Mouse (Mus musculus) large intestine, adult 2 months (tissue): Measurements from ENCODE around the gene Bckdk. TPM values are rescaled to one million over a fixed set of nuclear protein-coding genes. Genes with fewer than 3 reads are reported as not detected.
"Not testable (repeated sequence)": the region's sequence is repeated elsewhere in the genome, so short reads cannot be mapped to it uniquely, and the experiment has no call there.

Experiments
- DNase-seq: peaks from one replicate; pipeline ENCODE4 v3.0.0-alpha.2; 2012; ENCODE audit warnings: low read depth, low spot score
- WGBS: fragments of 180-500 bp; shearing (Covaris S2); methylation state at CpG from one replicate; pipeline ENCODE4 v1.1.7; 2018; 5-methylcytosine and 5-hydroxymethylcytosine counted together
- polyA plus RNA-seq: library from polyadenylated mRNA; depleted of rRNA; stranded (reverse); fragments of >200 nt; gene quantifications from 2 replicates; pipeline ENCODE4 v1.2.3, GENCODE M21; 2012

Gene Bckdk
- polyA plus RNA-seq, 1 experiment: 82.2 TPM

- WGBS: 53% methylated on average over 11 of the region's 11 CpGs
- no peak for DNase-seq
Observed at GRCm38 (mm10) chr7:127926846-127927245, 23.0 kb downstream of the Bckdk start.

DNA sequence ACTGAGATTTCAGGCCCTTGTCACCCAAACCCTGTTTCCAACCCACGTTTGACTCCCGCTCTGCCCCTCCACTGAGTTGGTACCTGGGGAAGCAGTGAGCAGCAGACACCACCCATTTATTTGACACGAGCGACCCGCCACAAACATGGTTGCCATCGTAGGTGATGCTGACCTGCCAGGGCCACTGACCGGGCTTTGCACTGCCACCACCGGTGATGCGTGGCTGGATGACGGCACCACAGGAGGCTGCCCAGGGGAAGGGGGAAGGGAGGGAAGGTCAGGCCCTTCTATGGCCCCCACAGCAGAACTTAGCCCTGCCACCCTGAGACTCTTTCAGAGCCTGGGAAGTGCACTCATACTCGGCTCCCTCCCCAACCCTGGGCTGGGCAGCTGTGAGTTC is 23.8 kb downstream of the Bckdk start:
- no peak for DNase-seq
- WGBS: 56% methylated on average over 11 of the region's 11 CpGs

DNA sequence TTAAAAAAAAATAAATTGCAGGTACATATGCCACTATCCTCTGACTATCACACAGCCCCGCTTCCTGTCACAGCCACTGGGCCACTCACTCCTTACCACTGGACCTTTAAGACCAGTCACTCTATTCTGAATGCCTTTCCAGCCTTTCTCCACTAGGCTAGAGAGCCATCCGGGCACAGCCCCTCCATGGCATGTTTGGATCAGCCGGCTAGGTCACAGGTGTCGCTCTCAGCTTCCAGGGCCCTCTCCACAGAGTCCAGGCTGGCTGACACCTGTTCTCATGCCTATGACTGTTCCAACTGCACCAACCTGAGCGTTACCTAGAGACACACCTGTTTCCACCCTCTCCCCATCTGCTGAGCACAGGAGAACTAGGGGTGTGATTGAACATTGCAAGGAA is 24.7 kb downstream of the Bckdk start:
- WGBS: 25% methylated on average over 5 of the region's 5 CpGs
- DNase-seq: no peak

DNA sequence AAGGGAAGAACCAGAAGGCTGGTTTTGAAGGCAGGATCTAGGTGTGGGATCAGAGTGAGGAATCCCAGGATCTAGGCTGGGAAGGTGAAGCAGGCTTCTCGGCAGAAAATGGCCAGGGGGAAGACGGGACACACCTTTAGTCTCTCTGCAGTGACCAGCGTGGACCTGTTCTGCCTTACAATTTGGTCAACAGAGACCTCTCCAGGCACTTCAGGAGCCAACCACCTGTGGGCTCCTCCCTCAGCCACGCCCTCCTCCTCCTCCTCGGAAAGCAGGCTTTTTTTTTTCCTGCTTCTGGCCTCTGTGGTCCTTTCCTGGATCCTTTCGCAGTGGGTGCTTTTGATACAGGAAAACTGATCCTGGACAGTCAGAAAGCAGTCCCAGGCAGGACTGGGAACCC is 26.0 kb downstream of the Bckdk start, which contains the start of gene Prss8:
Prss8 (minus strand) TSS at position 182 of the 400 bp plus-strand sequence.
- WGBS: 22% methylated on average over 6 of the region's 6 CpGs
- DNase-seq: no peak

DNA sequence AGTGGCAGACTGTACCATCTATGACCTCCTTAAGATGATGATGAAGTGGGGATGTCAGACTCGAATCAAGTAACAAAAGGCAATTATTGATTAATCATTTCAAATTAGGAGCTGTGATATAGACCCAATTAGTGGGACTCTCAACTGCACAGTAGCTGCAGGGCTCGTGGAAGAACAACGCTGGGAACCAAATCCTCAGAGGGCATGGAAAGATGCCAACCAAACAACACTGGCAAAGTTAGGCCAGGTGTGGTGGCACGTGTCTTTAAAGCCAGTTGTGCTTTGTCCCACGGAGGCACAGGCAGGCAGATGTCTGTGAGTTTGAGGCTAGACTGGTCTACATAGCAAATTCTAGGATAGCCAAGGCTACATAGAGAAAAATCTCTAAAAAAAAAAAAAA is 26.8 kb downstream of the Bckdk start:
- DNase-seq: no peak
- 32% methylated on average over 5 of the region's 5 CpGs for WGBS

GRCm38 (mm10) chr7:127931351-127932135 is 27.7 kb downstream of the Bckdk start:
- WGBS: 15% methylated on average over 13 of the region's 13 CpGs
- DNase-seq: no peak

DNA sequence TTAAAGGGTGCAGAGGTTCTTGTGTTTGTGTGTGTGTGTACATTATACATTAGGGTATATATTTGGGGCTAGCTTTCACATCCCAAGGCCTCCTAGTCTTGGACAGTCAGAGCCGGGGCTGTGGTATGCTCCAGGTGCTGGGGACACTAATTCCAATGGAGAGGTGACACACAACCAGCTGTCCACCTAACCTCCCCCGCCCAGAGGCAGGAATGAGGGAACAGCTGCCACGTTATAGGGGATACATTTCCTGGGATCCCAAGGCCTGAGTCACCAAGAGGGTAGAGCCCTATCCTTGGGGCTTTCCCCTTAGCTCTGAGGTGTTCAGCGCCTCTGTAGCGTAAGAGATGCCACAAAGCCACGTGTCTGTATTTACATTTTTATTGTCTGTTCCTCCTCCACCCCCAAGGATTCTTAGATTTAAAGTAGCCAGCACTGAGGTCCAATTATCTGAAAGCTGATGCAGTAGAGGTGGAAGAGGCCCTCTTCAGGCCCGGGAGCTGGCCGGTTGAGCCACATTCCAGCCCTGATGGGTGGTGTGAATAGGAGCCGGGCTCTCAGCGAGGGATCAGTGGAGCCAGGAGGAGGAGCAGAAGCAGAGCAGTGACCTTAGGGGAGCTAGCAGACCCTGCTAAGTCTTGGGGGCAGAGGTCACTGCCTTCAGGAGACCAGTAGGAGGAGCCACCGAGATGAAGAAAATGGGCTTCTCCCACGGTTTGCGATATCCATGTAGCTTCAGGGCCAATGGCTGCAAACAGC is 28.6 kb downstream of the Bckdk start:
- WGBS: 22% methylated on average over 13 of the region's 13 CpGs

DNA sequence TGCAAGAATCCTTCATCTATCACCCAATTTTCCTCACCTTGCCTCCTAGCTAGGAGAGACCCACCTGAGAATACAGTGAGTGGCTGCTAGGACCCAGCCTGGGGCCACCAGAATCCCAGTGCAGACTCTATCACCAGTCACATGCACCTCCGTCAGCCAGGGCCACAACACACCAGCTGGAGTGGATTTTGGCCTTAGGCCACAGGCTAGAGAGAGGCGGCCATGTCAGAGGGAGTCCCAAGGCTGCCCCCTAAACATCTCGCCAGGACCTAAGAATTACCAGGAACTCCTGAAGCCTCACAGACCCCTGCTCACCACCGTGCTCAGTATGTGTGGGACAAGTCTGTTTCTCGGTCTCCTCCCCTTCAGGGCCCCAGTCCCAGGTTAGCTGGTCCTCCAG is 30.2 kb downstream of the Bckdk start:
- 86% methylated on average over 5 of the region's 5 CpGs for WGBS
- DNase-seq: no peak

More for the DNA sequence above, 28.6 kb downstream of the Bckdk start:
- DNase-seq: no peak

- 6% methylated on average over 32 of the region's 32 CpGs for WGBS
- DNase-seq: no peak
Observed at GRCm38 (mm10) chr7:127935028-127935722, 31.3 kb downstream of the Bckdk start.

GRCm38 (mm10) chr7:127935748-127936159 is 31.9 kb downstream of the Bckdk start:
- under 1% methylated on average over 38 of the region's 38 CpGs for WGBS
- DNase-seq: no peak

DNA sequence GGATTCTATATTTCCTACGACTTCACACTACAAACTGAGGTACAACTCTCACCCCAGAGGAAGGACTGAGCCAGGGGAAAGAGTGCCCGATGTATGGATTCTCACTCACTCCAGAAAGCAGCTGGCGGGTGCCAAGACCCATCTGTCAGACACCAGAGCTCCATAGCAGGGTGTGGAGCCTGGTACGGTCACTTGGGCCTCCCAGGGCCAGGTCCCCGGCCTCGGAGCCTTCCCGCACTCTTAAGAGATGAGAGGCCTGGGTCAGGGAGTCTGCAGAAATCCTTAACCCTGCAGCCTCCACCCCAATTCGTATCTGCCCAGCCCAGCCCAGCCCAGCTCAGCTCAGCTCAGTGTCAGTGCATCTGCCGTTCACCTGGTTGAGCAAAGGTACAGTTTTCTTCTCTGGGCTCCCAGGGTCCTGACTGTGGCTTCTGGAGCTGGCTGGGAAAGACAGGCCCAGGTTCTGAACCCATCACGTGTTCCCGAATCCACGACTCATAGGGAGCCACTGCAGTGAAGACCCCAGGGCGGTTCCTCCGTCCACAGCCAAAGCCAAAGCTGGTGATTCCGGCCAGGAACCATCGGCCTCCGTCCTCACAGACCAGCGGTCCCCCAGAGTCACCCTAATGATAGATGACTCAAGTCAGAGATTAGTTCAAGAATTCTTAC is 32.5 kb downstream of the Bckdk start:
- DNase-seq: no peak
- 60% methylated on average over 18 of the region's 18 CpGs for WGBS

DNA sequence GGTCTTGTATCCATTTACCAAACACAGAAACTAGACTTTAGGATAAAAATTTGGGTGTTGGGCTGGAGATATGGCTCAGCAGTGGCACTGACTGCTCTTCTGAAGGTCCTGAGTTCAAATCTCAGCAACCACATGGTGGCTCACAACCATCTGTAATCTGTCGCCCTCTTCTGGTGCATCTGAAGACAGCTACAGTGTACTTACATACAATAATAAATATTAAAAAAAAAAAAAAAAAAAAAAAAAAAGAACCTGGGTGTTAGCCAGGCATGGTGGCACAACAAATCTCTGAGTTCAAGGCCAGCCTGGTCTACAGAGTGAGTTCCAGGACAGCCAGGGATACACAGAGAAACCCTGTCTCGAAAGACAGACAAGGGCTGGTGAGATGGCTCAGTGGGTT is 38.2 kb downstream of the Bckdk start:
- DNase-seq: not testable (repeated sequence)
- 44% methylated on average over 2 of the region's 2 CpGs for WGBS

- DNase-seq: no peak
Observed at GRCm38 (mm10) chr7:127944614-127945013, 40.7 kb downstream of the Bckdk start.

DNA sequence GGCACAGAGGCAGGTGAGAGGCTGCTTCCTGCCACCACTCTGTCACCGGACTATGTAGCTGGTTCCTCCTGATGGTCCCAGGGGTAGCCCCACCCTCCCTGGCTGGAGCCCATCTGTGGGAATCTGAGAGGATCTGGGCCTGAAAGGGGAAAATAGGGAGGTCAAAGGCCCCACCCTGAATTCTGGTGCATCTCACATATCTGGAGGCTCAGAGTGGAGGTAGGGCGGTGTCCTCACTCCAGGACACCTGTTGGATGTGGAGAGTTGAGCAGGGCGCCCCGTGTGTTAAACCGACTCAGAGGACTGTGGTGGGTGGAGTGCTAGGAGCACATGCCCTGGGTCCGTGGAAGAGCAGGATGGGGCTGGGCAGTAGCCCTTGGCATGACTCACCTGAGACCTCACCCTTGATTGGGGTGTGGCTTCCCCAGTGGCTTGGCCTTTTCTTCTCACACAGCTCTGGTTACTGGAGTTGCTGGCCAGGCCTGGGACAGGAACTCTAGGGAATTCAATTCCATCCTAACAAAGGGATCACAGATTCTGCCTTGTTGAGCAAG is 42.7 kb downstream of the Bckdk start, which contains the start of gene Prss36:
Prss36 (minus strand) TSS at position 256 of the 554 bp plus-strand sequence.
- WGBS: 53% methylated on average over 6 of the region's 6 CpGs
- no peak for DNase-seq

More at GRCm38 (mm10) chr7:127944614-127945013, 40.7 kb downstream of the Bckdk start:
- 21% methylated on average over 23 of the region's 23 CpGs for WGBS

DNA sequence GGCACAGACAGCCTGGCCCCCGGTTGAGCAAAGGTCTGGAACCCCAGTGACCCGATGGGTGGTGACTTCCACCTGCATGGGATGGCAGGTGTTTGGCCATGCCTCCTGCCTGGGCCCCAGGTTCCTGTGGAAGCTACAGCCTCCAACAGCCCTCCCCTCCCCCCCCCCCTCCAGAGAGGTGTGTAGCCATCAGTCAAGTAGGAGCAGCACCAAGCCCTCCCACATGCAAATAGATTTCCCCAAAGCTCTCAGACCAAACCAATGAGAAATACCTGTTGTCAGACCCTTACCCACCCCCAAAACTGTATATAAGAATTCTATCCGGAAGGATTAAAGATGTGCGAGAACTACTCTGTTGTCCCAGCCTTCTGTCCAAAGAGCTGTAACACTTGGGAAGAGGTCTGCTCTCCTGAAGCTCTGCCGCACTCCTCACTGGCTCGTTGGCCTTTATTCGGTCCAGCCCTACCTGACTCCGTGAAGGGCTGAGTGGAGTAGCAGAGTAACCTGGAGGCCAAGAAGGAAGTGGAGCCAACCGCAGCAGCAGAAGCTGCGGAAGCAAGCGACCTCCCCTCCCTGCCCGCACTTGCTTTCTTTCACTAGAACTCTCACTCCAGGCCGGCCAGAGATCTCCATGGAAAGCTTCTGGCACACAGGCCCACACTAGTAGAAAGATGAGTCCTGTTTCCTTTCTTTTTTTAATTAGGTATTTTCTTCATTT is 49.1 kb downstream of the Bckdk start:
- 56% methylated on average over 13 of the region's 13 CpGs for WGBS
- DNase-seq: no peak

DNA sequence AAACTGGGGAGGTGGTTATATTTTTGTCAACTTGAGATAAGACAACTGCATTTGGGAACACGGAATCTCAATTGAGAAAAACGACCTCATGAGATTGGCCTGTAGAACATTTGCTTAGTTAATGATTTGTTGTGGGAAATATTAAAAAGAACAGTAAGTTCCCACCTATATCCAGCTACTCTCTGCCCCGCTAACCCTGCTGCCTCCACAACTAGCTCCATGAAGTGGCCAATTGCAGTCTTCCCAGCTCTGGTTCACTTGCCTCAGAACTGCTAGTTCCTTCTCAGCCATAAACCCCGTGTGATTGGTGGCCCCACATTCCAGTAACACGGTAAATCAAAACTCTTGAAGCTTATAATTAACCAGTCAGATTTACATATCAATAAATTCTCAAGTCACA is 55.5 kb downstream of the Bckdk start:
- no peak for DNase-seq
- WGBS: 28% methylated on average over 5 of the region's 5 CpGs
